Mouse (Mus musculus): ENCODE results near the gene Lrrc75a. TPM values are rescaled to one million over a fixed set of nuclear protein-coding genes. Genes with fewer than 3 reads are reported as not detected.

Lrrc75a gene
- polyA plus RNA-seq, 1 experiment from 2014 or later, result 10.5 TPM

DNA sequence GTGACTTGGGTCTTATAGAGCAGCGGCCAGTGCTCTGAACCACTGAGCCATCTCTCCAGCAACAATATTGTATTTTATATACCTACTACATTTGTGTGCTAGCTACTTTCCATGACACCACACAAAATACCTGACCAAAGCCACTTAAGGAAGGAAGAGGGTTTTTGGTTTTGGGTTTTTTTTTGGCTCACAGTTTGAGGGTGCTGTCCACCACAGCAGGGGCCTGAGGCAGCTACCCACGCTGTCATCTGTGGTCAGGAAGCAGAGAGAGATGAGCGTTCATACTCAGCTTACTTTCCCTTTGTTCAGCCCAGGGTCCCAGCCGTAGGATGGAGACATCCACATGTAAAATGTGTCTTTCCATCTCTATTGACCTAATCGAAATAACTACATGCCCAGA is 61.3 kb downstream of the Lrrc75a start:
- WGBS, result 87% methylated on average over 5 of the region's 5 CpGs
- Histone ChIP-seq H3K27me3 (ENCODE audit: control insufficient read depth, insufficient read depth, low read length) (no peaks in the 10 kb centered on the region), H3K4me2 (replicated peaks) (no peak overlapping the region), H3K9me3 (ENCODE audit: control insufficient read depth, low read length) (no peaks in the 10 kb centered on the region), H3K4me3 (replicated peaks; ENCODE audit: low read length) (no peak overlapping the region), H3K36me3 (replicated peaks; ENCODE audit: control insufficient read depth, insufficient read depth) (peaks cover 23% of the 10 kb centered on the region), H3K27ac (no peak overlapping the region), H3K4me1 (replicated peaks; ENCODE audit: control insufficient read depth, insufficient read depth, low read length) (no peaks in the 10 kb centered on the region), H3K9ac (no peak overlapping the region)
- no peak for DNase-seq (ENCODE audit: low spot score)
- ATAC-seq (ENCODE audit: low FRiP score), result no peak

DNA sequence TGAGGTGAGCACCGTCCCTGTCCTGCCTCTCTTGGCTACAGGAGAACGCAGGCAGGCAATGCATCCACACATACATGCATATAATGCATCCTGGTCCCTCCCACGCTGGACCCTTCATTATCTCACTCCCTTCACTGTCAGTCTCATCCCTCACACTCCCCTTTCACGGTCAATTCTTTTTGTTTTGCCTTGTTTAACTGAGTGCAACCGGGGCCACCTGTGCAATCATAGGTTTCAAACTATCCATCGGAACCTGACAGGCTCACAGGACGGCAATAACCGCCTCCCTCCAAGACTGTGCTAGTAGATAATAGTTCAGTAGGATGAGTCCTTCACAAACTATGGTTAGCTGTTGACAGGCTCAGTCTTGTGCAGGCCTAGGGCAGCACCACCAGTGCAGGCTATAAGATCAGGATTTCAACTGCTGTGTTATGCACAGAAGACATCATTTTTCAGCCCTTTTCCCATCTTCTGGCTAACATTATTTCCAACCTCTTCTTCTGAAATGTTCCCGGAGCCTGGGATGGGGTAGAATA is 63.6 kb downstream of the Lrrc75a start:
- no peak for ATAC-seq (ENCODE audit: low FRiP score)
- 86% methylated on average over 9 of the region's 9 CpGs for WGBS
- DNase-seq (ENCODE audit: low spot score), result no peak
- Histone ChIP-seq H3K9ac (no peak overlapping the region), H3K9me3 (ENCODE audit: control insufficient read depth, low read length) (no peaks in the 10 kb centered on the region), H3K4me1 (replicated peaks; ENCODE audit: control insufficient read depth, insufficient read depth, low read length) (no peaks in the 10 kb centered on the region), H3K36me3 (replicated peaks; ENCODE audit: control insufficient read depth, insufficient read depth) (peaks cover 30% of the 10 kb centered on the region), H3K4me2 (replicated peaks) (no peak overlapping the region), H3K4me3 (replicated peaks; ENCODE audit: low read length) (no peak overlapping the region), H3K27me3 (ENCODE audit: control insufficient read depth, insufficient read depth, low read length) (no peaks in the 10 kb centered on the region), H3K27ac (no peak overlapping the region)

- peaks cover 27% of the 10 kb centered on the region for H3K36me3 ChIP-seq (replicated peaks; ENCODE audit: control insufficient read depth, insufficient read depth)
- ATAC-seq (ENCODE audit: low FRiP score) (no peak), DNase-seq (ENCODE audit: low spot score) (no peak)
- no peaks in the 10 kb centered on the region for H3K4me1 ChIP-seq (replicated peaks; ENCODE audit: control insufficient read depth, insufficient read depth, low read length)
- H3K27ac ChIP-seq, result no peak overlapping the region
- no peaks in the 10 kb centered on the region for H3K9me3 ChIP-seq (ENCODE audit: control insufficient read depth, low read length)
- H3K4me3 ChIP-seq (replicated peaks; ENCODE audit: low read length), result no peak overlapping the region
- no peak overlapping the region for H3K9ac ChIP-seq
- no peaks in the 10 kb centered on the region for H3K27me3 ChIP-seq (ENCODE audit: control insufficient read depth, insufficient read depth, low read length)
- 64% methylated on average over 6 of the region's 6 CpGs for WGBS
- no peak overlapping the region for H3K4me2 ChIP-seq (replicated peaks)
Observed at GRCm38 (mm10) chr11:62583031-62583430, 65.3 kb downstream of the Lrrc75a start.

GRCm38 (mm10) chr11:62576530-62577152 is 71.7 kb downstream of the Lrrc75a start:
- Histone ChIP-seq H3K36me3 (replicated peaks; ENCODE audit: control insufficient read depth, insufficient read depth) (peaks cover 16% of the 10 kb centered on the region; the same call in 1 of the 2 replicates), H3K9ac (peak overlapping the region; percentile 63), H3K9me3 (ENCODE audit: control insufficient read depth, low read length) (no peaks in the 10 kb centered on the region), H3K4me3 (replicated peaks; ENCODE audit: low read length) (peak overlapping the region; percentile 41), H3K4me2 (replicated peaks) (peak overlapping the region; percentile 76), H3K27me3 (ENCODE audit: control insufficient read depth, insufficient read depth, low read length) (no peaks in the 10 kb centered on the region), H3K27ac (peak overlapping the region; percentile 75; the same call in 1 of the 2 replicates), H3K4me1 (replicated peaks; ENCODE audit: control insufficient read depth, insufficient read depth, low read length) (no peaks in the 10 kb centered on the region; the same call in none of the 2 replicates)
- WGBS, result 66% methylated on average over 16 of the region's 16 CpGs
- DNase-seq (ENCODE audit: low spot score) (no peak), ATAC-seq (ENCODE audit: low FRiP score) (no peak)

DNA sequence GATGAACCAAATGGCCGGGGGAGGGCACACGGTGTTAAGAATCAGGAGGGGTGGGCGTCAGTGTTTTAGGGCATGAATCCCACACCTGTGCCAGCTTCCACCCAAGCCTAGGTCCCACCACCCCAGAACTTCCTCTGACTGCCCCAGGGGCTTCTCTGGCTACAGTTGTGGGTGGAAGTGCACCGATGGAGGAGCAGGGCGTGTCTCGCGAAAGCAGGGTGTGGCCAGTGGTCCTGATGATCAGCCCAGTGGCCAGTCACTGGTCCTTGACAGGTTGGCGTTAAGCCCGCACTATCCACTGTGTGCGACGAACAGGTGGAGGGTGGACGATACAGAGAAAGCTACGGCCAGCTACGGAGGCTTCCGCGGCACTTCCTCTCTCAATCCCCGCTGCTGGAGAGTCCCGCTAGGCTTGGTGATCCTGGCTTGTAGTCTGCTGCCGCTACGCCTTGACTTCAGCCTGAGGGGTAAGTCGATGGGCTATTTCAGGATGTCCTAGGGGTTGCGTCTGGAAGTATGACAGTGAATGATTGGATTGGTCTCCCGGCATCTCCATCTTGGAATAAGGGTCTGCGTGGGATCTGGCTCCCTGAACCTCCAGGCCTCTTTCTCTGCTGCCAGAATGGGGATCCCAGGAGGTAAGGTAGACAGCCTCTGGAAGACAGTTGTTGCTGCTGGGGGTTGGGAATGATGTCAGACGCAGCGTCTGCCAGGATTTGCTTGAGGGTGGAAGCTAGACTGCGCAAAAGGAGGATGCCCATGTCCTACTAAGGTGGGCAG is 72.5 kb downstream of the Lrrc75a start:
- DNase-seq (ENCODE audit: low spot score), result peak; percentile 53
- H3K4me1 ChIP-seq (replicated peaks; ENCODE audit: control insufficient read depth, insufficient read depth, low read length), result no peaks in the 10 kb centered on the region; the same call in none of the 2 replicates
- H3K36me3 ChIP-seq (replicated peaks; ENCODE audit: control insufficient read depth, insufficient read depth), result peaks cover 10% of the 10 kb centered on the region; the same call in 1 of the 2 replicates
- peak overlapping the region; percentile 76 for H3K4me2 ChIP-seq (replicated peaks)
- no peaks in the 10 kb centered on the region for H3K27me3 ChIP-seq (ENCODE audit: control insufficient read depth, insufficient read depth, low read length)
- WGBS, result 5% methylated on average over 27 of the region's 27 CpGs
- ATAC-seq (ENCODE audit: low FRiP score), result peak; percentile 77; the same call in 1 of the 2 replicates
- peak overlapping the region; percentile 75 for H3K27ac ChIP-seq
- H3K9ac ChIP-seq, result peak overlapping the region; percentile 63
- H3K9me3 ChIP-seq (ENCODE audit: control insufficient read depth, low read length), result no peaks in the 10 kb centered on the region
- peak overlapping the region; percentile 41 for H3K4me3 ChIP-seq (replicated peaks; ENCODE audit: low read length)

DNA sequence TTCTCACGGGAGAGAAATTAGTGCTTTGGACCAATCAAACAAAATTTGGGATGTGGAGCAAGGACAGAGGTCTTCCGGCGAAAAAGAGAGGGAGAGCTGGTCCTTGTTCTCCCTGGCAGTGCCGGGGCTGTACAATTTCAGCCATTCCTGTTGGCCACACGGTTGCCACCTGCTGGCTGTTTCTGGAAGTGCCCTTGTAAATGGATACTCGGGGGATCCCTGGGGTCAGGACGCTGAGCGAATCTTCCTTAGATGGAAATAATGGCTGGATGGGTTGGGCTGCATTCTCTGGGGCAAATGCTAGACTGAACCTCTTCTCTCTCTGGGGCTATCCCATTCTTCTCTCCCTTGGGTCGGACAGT is 73.0 kb downstream of the Lrrc75a start:
- peak overlapping the region; percentile 76 for H3K4me2 ChIP-seq (replicated peaks)
- no peaks in the 10 kb centered on the region; the same call in none of the 2 replicates for H3K4me1 ChIP-seq (replicated peaks; ENCODE audit: control insufficient read depth, insufficient read depth, low read length)
- H3K4me3 ChIP-seq (replicated peaks; ENCODE audit: low read length), result peak overlapping the region; percentile 41
- peaks cover 10% of the 10 kb centered on the region; the same call in 1 of the 2 replicates for H3K36me3 ChIP-seq (replicated peaks; ENCODE audit: control insufficient read depth, insufficient read depth)
- peak overlapping the region; percentile 75 for H3K27ac ChIP-seq
- ATAC-seq (ENCODE audit: low FRiP score) (peak; percentile 82), DNase-seq (ENCODE audit: low spot score) (peak; percentile 94)
- no peaks in the 10 kb centered on the region for H3K9me3 ChIP-seq (ENCODE audit: control insufficient read depth, low read length)
- peak overlapping the region; percentile 63 for H3K9ac ChIP-seq
- H3K27me3 ChIP-seq (ENCODE audit: control insufficient read depth, insufficient read depth, low read length), result no peaks in the 10 kb centered on the region
- 2% methylated on average over 9 of the region's 9 CpGs for WGBS

DNA sequence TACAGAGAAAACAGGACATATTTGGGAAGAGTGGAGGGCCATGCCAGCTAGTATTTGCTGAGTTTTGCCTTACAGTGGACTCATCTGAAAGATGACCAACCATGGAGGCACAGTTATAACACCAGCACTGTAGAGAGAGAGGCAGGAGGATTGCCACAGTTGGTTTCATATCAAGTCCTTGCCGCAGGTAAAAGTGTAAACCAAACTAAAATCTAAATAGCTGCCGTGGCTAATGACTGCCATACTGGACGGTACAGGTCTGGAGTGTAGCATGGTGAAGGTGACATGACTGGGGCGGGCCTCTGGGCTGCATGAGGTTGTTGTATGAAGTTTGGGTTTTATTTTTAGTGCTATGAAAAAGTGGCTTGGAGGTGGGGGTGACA is 73.6 kb downstream of the Lrrc75a start:
- Histone ChIP-seq H3K27me3 (ENCODE audit: control insufficient read depth, insufficient read depth, low read length) (no peaks in the 10 kb centered on the region), H3K4me3 (replicated peaks; ENCODE audit: low read length) (no peak overlapping the region), H3K4me2 (replicated peaks) (no peak overlapping the region), H3K36me3 (replicated peaks; ENCODE audit: control insufficient read depth, insufficient read depth) (peaks cover 10% of the 10 kb centered on the region; the same call in 1 of the 2 replicates), H3K27ac (no peak overlapping the region), H3K9me3 (ENCODE audit: control insufficient read depth, low read length) (no peaks in the 10 kb centered on the region), H3K4me1 (replicated peaks; ENCODE audit: control insufficient read depth, insufficient read depth, low read length) (no peaks in the 10 kb centered on the region; the same call in none of the 2 replicates), H3K9ac (no peak overlapping the region)
- DNase-seq (ENCODE audit: low spot score) (no peak), ATAC-seq (ENCODE audit: low FRiP score) (no peak)
- WGBS, result 86% methylated on average over 4 of the region's 4 CpGs

- DNase-seq (ENCODE audit: low spot score) (no peak), ATAC-seq (ENCODE audit: low FRiP score) (no peak)
- H3K4me2 ChIP-seq (replicated peaks), result peak within 1 kb of the TSS; percentile 76
- H3K27me3 ChIP-seq (ENCODE audit: control insufficient read depth, insufficient read depth, low read length), result no peaks in the 10 kb centered on the region
- peak within 1 kb of the TSS; percentile 41 for H3K4me3 ChIP-seq (replicated peaks; ENCODE audit: low read length)
- H3K9me3 ChIP-seq (ENCODE audit: control insufficient read depth, low read length), result no peaks in the 10 kb centered on the region
- peaks cover 6% of the 10 kb centered on the region; the same call in 1 of the 2 replicates for H3K36me3 ChIP-seq (replicated peaks; ENCODE audit: control insufficient read depth, insufficient read depth)
- H3K4me1 ChIP-seq (replicated peaks; ENCODE audit: control insufficient read depth, insufficient read depth, low read length), result no peaks in the 10 kb centered on the region; the same call in none of the 2 replicates
- 80% methylated on average over 6 of the region's 6 CpGs for WGBS
- peak within 1 kb of the TSS; percentile 75; the same call in 1 of the 2 replicates for H3K27ac ChIP-seq
- H3K9ac ChIP-seq, result peak within 1 kb of the TSS; percentile 63
Observed at GRCm38 (mm10) chr11:62573959-62574702, 74.2 kb downstream of the Lrrc75a start, which contains the start of gene Trpv2. Gene Trpv2, plus strand, starts transcription at chr11:62574486.
